Mouse (Mus musculus) adrenal gland, adult 18-20 months (tissue): ENCODE measurements around the gene Prm2. TPM values are rescaled to one million over a fixed set of nuclear protein-coding genes. Genes with fewer than 3 reads are reported as not detected.
"Not testable (repeated sequence)": the region's sequence is repeated elsewhere in the genome, so short reads cannot be mapped to it uniquely, and the experiment has no call there.

Source experiments
- DNase-seq, 2 experiments: peaks; one replicate each; pipeline ENCODE4 v3.0.0; 2021 to 2022; ENCODE audit warnings: low spot score in 2 of 2
- total RNA-seq, 2 experiments: library from RNA; stranded (reverse); gene quantifications; 1 replicate in 1 of 2; 2 replicates in 1 of 2; pipeline ENCODE4 v1.2.3; 2021

The Prm2 gene
- total RNA-seq, 2 experiments from 2014 or later, result not detected

GRCm38 (mm10) chr16:10813726-10814125 lies 17.8 kb upstream of the Prm2 start:
- DNase-seq, result no peak

GRCm38 (mm10) chr16:10812865-10813371 lies 17.0 kb upstream of the Prm2 start, which contains the start of gene Gm11172:
Gene Gm11172 (plus strand): TSS chr16:10812915.
- DNase-seq, result no peak

GRCm38 (mm10) chr16:10810376-10810775 lies 14.4 kb upstream of the Prm2 start:
- no peak for DNase-seq

- no peak for DNase-seq
These were observed 10.0 kb upstream of the Prm2 start, which contains the start of gene Prm1 for GRCm38 (mm10) chr16:10805789-10806527. Gene Prm1 (minus strand): TSS chr16:10805839.

- not testable (repeated sequence) for DNase-seq
These were observed 6.5 kb upstream of the Prm2 start for GRCm38 (mm10) chr16:10802420-10802819.

GRCm38 (mm10) chr16:10790702-10791101 lies 5.2 kb downstream of the Prm2 start, which contains the start of gene Prm3:
Gene Prm3 (minus strand): TSS chr16:10790914.
- DNase-seq, result no peak

GRCm38 (mm10) chr16:10788866-10789265 lies 7.1 kb downstream of the Prm2 start:
- no peak for DNase-seq

- no peak for DNase-seq
These were observed 7.7 kb downstream of the Prm2 start, which contains the start of gene Tnp2 for GRCm38 (mm10) chr16:10788271-10788670. Gene Tnp2 (minus strand): TSS chr16:10788660.

GRCm38 (mm10) chr16:10787548-10788058 lies 8.3 kb downstream of the Prm2 start:
- DNase-seq, result no peak

GRCm38 (mm10) chr16:10786782-10787547 lies 9.0 kb downstream of the Prm2 start:
- DNase-seq, result no peak

- peak; percentile 66 to 68 for DNase-seq
These were observed 9.6 kb downstream of the Prm2 start for GRCm38 (mm10) chr16:10786288-10786687.

GRCm38 (mm10) chr16:10785371-10786231 lies 10.3 kb downstream of the Prm2 start, which contains the start of gene Socs1:
Gene Socs1 (minus strand): TSS chr16:10785536.
- peak; percentile 90 to 92 for DNase-seq

- DNase-seq, result peak; percentile 96
These were observed 11.1 kb downstream of the Prm2 start for GRCm38 (mm10) chr16:10784793-10785370.

- peak in 1 of 2 experiments; percentile 43 for DNase-seq
These were observed 11.8 kb downstream of the Prm2 start for GRCm38 (mm10) chr16:10783883-10784792.

- no peak for DNase-seq
These were observed 12.5 kb downstream of the Prm2 start for GRCm38 (mm10) chr16:10783451-10783850.

GRCm38 (mm10) chr16:10783152-10783434 lies 12.8 kb downstream of the Prm2 start:
- no peak for DNase-seq

- DNase-seq, result no peak
These were observed 13.4 kb downstream of the Prm2 start for GRCm38 (mm10) chr16:10782377-10783151.

- DNase-seq, result no peak
These were observed 14.0 kb downstream of the Prm2 start for GRCm38 (mm10) chr16:10781862-10782371.
